Mouse (Mus musculus) spleen, adult 2 months (tissue): Measurements from ENCODE around the gene Zfp109.

Experiments
- CTCF ChIP-seq: fragments of 200-500 bp; IDR thresholded peaks from 2 replicates; pipeline ENCODE4 v1.5.1; 2011; ENCODE audit warnings: mild to moderate bottlenecking, inconsistent platforms; ENCODE audit not compliant: insufficient read depth, insufficient read length, insufficient replicate concordance; ENCODE audit errors: extremely low read depth
- POLR2A ChIP-seq: fragments of 200-500 bp; IDR thresholded peaks from 2 replicates; pipeline ENCODE4 v1.6.1; 2011; ENCODE audit warnings: low read depth, low read length, inconsistent platforms

- 0 out of 2 replicates have a peak, but pooled peaks have one; percentile 3 for TF ChIP-seq CTCF
- no peak for TF ChIP-seq POLR2A
Measured at GRCm38 (mm10) chr7:24286090-24286489, 48.7 kb upstream of the Zfp109 start.
